Mouse (Mus musculus): ENCODE measurements around the gene Lrrc4c. TPM values are rescaled to one million over a fixed set of nuclear protein-coding genes. Genes with fewer than 3 reads are reported as not detected.

Lrrc4c gene
- total RNA-seq, 2 experiments from 2014 or later: 125 to 133 TPM

DNA sequence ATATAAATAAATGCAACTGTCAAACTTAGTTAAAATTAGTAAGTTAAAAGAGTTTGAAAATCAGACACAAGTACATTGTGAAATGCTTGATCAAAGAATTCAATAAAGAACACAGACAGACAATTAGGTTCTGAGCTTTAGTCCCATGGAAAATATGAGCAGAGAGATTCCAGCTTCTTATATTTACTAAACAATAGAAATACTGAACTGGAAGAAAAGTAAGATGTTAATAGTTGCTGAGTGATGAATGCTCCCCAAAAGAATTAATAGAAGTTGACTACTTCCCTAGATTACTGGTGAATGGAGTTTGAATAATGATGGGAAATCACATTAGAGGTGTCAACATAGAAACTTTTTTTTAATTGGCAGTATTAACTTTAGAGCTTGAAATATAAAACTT lies 1323.7 kb downstream of the Lrrc4c start:
- intact Hi-C loops (cut with DNase I): loop anchor here (2.0 kb wide), 1 partner anchor 65 kb away; no protein-coding TSS in a partner anchor
- no peak for DNase-seq (ENCODE audit: low spot score in 2 of 2)

DNA sequence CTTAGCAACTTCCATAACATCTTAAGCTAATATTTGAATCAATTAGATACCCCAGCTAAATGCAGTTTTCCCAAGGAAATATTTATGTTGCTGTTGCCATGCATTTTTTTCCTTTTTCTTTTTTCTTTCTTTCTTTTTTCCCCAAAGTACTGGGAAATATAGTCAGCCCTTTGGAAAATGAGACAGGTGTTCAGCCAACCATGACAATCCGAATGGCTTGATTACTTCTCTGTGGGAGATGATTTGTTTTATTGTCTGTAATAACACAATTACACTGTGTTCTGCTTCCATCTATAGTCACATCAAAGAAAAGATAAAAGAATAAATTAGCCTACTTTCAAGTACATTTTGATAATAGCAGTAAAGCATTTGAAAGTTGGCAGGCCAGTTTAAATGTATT lies 1334.7 kb downstream of the Lrrc4c start:
- intact Hi-C loops (cut with DNase I): no loop called here
- no peak for DNase-seq (ENCODE audit: low spot score in 2 of 2)

Small RNA genes lying within 50 kb of the gene (microRNA-seq; reads per million reads assigned to microRNA genes)
- gene Gm44320: 0 reads per million in 2 experiments
